Mouse (Mus musculus): Measurements from ENCODE around the gene Capn10.

Gene Capn10

GRCm38 (mm10) chr1:92978645-92979044 lies 44.5 kb downstream of the Capn10 start:
- DNase-seq = no peak

GRCm38 (mm10) chr1:92979073-92979602 lies 45.0 kb downstream of the Capn10 start:
- no peak for DNase-seq

- no peak for DNase-seq
These were observed 47.1 kb downstream of the Capn10 start for GRCm38 (mm10) chr1:92981056-92981845.

- no peak for DNase-seq
These were observed 48.9 kb downstream of the Capn10 start for GRCm38 (mm10) chr1:92982931-92983605.

- DNase-seq = no peak
These were observed 50.8 kb downstream of the Capn10 start for GRCm38 (mm10) chr1:92984999-92985398.

- DNase-seq = no peak
These were observed 54.7 kb downstream of the Capn10 start for GRCm38 (mm10) chr1:92988894-92989293.

GRCm38 (mm10) chr1:92989891-92990290 lies 55.7 kb downstream of the Capn10 start:
- no peak for DNase-seq

GRCm38 (mm10) chr1:92992214-92992855 lies 58.2 kb downstream of the Capn10 start:
- DNase-seq = no peak

GRCm38 (mm10) chr1:92992880-92993279 lies 58.7 kb downstream of the Capn10 start:
- DNase-seq = no peak
